Mouse (Mus musculus) lung, adult 2 months (tissue): ENCODE results near the gene Ppig. TPM values are rescaled to one million over a fixed set of nuclear protein-coding genes. Genes with fewer than 3 reads are reported as not detected.
"Not testable (repeated sequence)": the region's sequence is repeated elsewhere in the genome, so short reads cannot be mapped to it uniquely, and the experiment has no call there.

Source experiments
- DNase-seq: peaks from one replicate; pipeline ENCODE4 v3.0.0; 2022
- H3K4me1 ChIP-seq: fragments of 200-500 bp; 2 replicates; pipeline ENCODE4 v1.6.1; 2011; ENCODE audit warnings: low read length; ENCODE audit not compliant: control insufficient read depth, insufficient read depth
- H3K4me3 ChIP-seq: fragments of 200-500 bp; replicated peaks from 2 replicates; pipeline ENCODE3; 2011; ENCODE audit warnings: low read depth, mild to moderate bottlenecking, control low read depth, low read length; ENCODE audit errors: extremely low read depth
- CTCF ChIP-seq: fragments of 200-500 bp; IDR thresholded peaks from 2 replicates; pipeline ENCODE4 v1.5.1; 2011; ENCODE audit warnings: mild to moderate bottlenecking, low read length, control low read depth; ENCODE audit not compliant: insufficient read depth
- POLR2A ChIP-seq: fragments of 200-500 bp; IDR thresholded peaks from 2 replicates; pipeline ENCODE4 v1.6.1; 2011; ENCODE audit warnings: low read depth, mild to moderate bottlenecking, control low read depth, low read length, borderline replicate concordance; ENCODE audit errors: extremely low read depth
- WGBS: fragments of 180-500 bp; shearing (Covaris S2); methylation state at CpG from one replicate; pipeline ENCODE4 v1.1.7; 2018; 5-methylcytosine and 5-hydroxymethylcytosine counted together
- polyA plus RNA-seq: library from polyadenylated mRNA; depleted of rRNA; stranded (reverse); fragments of >200 nt; gene quantifications from 2 replicates; pipeline ENCODE4 v1.2.3, GENCODE M21; 2012; rRNA removed

The Ppig gene
- 1.2 and 2.2 TPM in 2 replicates for polyA plus RNA-seq

DNA sequence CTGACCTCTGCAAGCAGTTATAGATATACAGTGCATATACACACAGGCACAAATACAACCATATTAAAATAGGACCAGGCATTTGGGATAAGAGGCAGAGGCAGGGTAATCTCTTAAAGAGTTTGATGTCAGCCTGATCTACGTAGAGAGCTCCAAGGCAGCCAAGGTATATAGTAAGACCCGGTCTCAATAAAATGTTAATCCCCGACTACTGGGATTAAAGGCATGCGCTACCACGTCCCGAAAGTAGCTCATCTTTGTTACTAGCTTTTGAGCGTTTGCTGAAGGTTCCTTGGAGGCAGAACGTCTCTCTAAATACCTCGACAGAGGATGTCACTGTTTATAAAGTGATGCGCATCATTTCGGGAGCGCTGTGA is at the start of gene Ppig:
Gene Ppig, plus strand, starts transcription at position 273 of the 377 bp plus-strand sequence.
- peak within 1 kb of the TSS; percentile 96 for H3K4me3 ChIP-seq
- TF ChIP-seq CTCF (no peak), POLR2A (no peak)
- 4% methylated on average over 12 of the region's 12 CpGs for whole genome bisulfite sequencing
- peaks cover 5% of the 10 kb centered on the region for H3K4me1 ChIP-seq
- DNase-seq: no peak

DNA sequence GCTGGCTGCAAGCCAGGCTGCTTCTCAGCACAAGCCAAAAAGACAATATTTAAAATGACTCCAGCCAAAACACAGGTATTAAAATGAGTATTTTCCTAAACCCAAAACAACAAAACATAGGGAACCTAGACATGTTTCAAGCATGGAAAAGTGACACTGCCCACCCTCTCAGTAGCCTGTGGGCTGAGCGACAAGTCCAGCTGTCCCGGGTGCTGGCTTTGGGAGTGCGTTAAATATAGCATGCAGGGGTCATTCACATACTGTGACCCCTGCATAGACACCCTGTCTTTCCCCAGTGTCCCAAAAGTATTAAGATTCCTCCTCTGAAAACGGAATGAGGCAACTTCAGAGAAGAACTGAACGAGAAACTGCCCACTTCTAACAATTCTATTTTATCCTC is 48.6 kb upstream of the Ppig start:
- no peaks in the 10 kb centered on the region for H3K4me1 ChIP-seq
- WGBS: 59% methylated on average over 5 of the region's 5 CpGs
- TF ChIP-seq CTCF (no peak), POLR2A (no peak)
- no peak for DNase-seq
- H3K4me3 ChIP-seq: no peak overlapping the region

- H3K4me1 ChIP-seq: no peaks in the 10 kb centered on the region
- TF ChIP-seq CTCF (no peak), POLR2A (no peak)
- WGBS: 91% methylated on average over 9 of the region's 9 CpGs
- DNase-seq: no peak
- H3K4me3 ChIP-seq: no peak overlapping the region
These were observed 47.1 kb upstream of the Ppig start for GRCm38 (mm10) chr2:69675266-69675665.

DNA sequence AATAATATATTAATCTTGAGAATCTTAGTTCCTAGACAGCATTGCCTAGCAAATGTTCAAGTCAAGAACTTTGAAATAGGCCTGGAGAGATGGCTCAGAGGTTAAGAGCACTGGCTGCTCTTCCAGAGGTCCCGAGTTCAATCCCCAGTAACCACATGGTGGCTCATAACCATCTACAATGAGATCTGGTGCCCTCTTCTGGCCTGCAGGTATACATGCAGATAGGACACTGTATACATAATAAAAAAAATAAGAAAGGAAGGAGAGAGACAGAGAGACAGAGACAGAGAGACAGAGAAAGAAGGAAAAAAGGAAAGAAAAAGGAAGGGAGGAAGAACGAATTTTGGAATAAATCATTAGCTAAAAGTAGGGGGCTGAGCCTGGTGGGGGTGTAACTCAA is 45.6 kb upstream of the Ppig start:
- no peak overlapping the region for H3K4me3 ChIP-seq
- TF ChIP-seq POLR2A: no peak
- no peaks in the 10 kb centered on the region for H3K4me1 ChIP-seq
- 48% methylated on average over 2 of the region's 2 CpGs for WGBS
- DNase-seq: no peak

DNA sequence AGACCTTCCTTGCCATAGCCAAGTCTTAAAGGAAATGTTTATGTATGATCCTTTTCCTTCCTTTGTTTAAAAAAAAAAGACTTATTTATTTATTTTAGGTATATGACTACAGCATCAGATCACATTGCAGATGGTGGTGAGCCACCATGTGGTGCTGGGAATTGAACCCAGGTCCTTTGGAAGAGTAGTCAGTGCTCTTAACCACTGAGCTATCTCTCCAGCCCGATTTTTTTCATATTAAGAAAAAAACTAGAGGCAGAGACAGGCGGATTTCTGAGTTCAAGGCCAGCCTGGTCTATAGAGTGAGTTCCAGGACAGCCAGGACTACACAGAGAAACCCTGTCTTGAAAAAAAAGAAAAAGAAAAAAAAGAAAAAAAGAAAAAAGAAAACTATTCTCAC is 45.1 kb upstream of the Ppig start:
- WGBS: 92% methylated on average over 2 of the region's 2 CpGs
- not testable (repeated sequence) for H3K4me3 ChIP-seq, DNase-seq, H3K4me1 ChIP-seq

GRCm38 (mm10) chr2:69679990-69680389 is 42.4 kb upstream of the Ppig start:
- TF ChIP-seq CTCF: no peak
- no peak for TF ChIP-seq POLR2A
- Histone ChIP-seq H3K4me1 (no peaks in the 10 kb centered on the region), H3K4me3 (no peak overlapping the region)
- DNase-seq: no peak
- 61% methylated on average over 6 of the region's 6 CpGs for WGBS

DNA sequence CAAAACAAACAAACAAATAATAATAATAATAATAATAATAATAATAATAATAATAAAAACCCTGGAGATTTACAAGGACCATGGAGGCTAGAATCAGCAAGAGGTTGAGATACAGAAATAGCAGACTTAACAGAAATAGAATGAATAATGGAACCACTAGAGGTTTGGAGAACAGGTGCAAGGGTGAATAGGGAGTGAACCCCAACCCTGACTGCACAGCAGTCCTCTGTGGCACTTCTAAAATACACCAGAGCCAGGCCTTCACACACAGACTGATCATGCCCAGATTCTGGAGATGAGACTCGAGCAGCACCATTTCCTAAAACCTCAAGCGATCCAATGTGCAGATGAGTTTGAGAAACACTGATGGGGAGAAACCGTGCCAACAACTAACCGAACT is 40.4 kb upstream of the Ppig start:
- Histone ChIP-seq H3K4me3 (no peak overlapping the region), H3K4me1 (no peaks in the 10 kb centered on the region)
- no peak for DNase-seq
- TF ChIP-seq CTCF (no peak), POLR2A (no peak)
- WGBS: 84% methylated on average over 4 of the region's 4 CpGs

- Histone ChIP-seq H3K4me3 (no peak overlapping the region), H3K4me1 (no peaks in the 10 kb centered on the region)
- WGBS: 84% methylated on average over 13 of the region's 13 CpGs
- no peak for DNase-seq
- TF ChIP-seq CTCF (no peak), POLR2A (no peak)
These were observed 39.1 kb upstream of the Ppig start for GRCm38 (mm10) chr2:69683036-69683805.

- no peak for DNase-seq
- TF ChIP-seq POLR2A (no peak), CTCF (no peak)
- Histone ChIP-seq H3K4me3 (no peak overlapping the region), H3K4me1 (no peaks in the 10 kb centered on the region)
- 91% methylated on average over 3 of the region's 3 CpGs for WGBS
These were observed 37.9 kb upstream of the Ppig start for GRCm38 (mm10) chr2:69684488-69684887.

GRCm38 (mm10) chr2:69690214-69690613 is 32.1 kb upstream of the Ppig start:
- H3K4me3 ChIP-seq: no peak overlapping the region
- 88% methylated on average over 3 of the region's 3 CpGs for WGBS
- no peaks in the 10 kb centered on the region for H3K4me1 ChIP-seq
- TF ChIP-seq POLR2A (no peak), CTCF (no peak)
- no peak for DNase-seq

DNA sequence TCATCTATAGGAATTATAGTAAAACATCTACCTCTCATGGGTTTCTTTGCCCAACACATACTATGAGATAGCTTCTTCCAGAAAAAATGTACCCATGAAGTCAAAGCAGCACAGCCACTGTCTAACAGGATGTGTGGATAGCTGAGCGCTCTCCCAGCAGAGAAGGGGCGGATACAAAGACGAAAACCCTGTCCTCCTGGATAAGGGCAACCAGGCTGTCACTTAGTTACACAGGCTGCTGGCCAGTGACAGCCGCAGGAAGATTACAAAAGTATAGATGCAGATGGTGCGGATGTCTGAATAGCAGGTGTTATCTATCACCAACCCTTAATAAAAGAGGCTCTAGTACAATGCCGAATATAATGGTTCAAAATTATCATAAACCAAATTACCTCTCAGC is 31.5 kb upstream of the Ppig start:
- WGBS: 86% methylated on average over 6 of the region's 6 CpGs
- Histone ChIP-seq H3K4me3 (no peak overlapping the region), H3K4me1 (no peaks in the 10 kb centered on the region)
- TF ChIP-seq POLR2A (no peak), CTCF (no peak)
- DNase-seq: no peak
